Mouse (Mus musculus) forebrain, postnatal 0 days (tissue): Measurements from ENCODE around the gene Ccdc170. TPM values are rescaled to one million over a fixed set of nuclear protein-coding genes. Genes with fewer than 3 reads are reported as not detected.

ENCODE experiments used
- ATAC-seq: fragments of 200-750 bp; cut with Nextera tagmentation; 2 replicates; pipeline ENCODE4 v1.8.0; 2017; ENCODE audit warnings: mild to moderate bottlenecking, moderate library complexity
- DNase-seq: peaks from one replicate; pipeline ENCODE4 v3.0.0-alpha.2; 2015
- H3K27ac ChIP-seq: fragments of 300-500 bp; sonication (generic); 2 replicates; pipeline ENCODE4 v1.5.1; 2014; ENCODE audit warnings: low read depth, mild to moderate bottlenecking, antibody characterized with exemption, low read length, moderate library complexity, mixed read lengths
- H3K27me3 ChIP-seq: fragments of 300-500 bp; sonication (generic); 2 replicates; pipeline ENCODE4 v1.6.1; 2014; ENCODE audit warnings: mild to moderate bottlenecking, low read length, mixed read lengths; ENCODE audit not compliant: insufficient read depth
- H3K36me3 ChIP-seq: fragments of 300-500 bp; sonication (generic); 2 replicates; pipeline ENCODE4 v1.6.1; 2014; ENCODE audit warnings: mild to moderate bottlenecking, moderate library complexity; ENCODE audit not compliant: insufficient read depth
- H3K4me1 ChIP-seq: fragments of 300-500 bp; sonication (generic); 2 replicates; pipeline ENCODE4 v1.6.1; 2014; ENCODE audit warnings: antibody characterized with exemption; ENCODE audit not compliant: insufficient read depth
- H3K4me2 ChIP-seq: fragments of 300-500 bp; sonication (generic); 2 replicates; pipeline ENCODE4 v1.6.1; 2014; ENCODE audit warnings: low read depth, mild to moderate bottlenecking, moderate library complexity
- H3K4me3 ChIP-seq: fragments of 300-500 bp; sonication (generic); 2 replicates; pipeline ENCODE4 v1.5.1; 2014; ENCODE audit warnings: low read depth, low read length, mixed read lengths
- H3K9ac ChIP-seq: fragments of 300-500 bp; sonication (generic); 2 replicates; pipeline ENCODE4 v1.6.1; 2014; ENCODE audit warnings: mild to moderate bottlenecking
- H3K9me3 ChIP-seq: fragments of 300-500 bp; sonication (generic); 2 replicates; pipeline ENCODE4 v1.6.1; 2016; ENCODE audit warnings: low read length
- CTCF ChIP-seq: sonication (generic); IDR thresholded peaks from 2 replicates; pipeline ENCODE4 v1.5.1; 2016; ENCODE audit warnings: antibody characterized with exemption, control low read depth, low read depth
- WGBS: fragments of 180-500 bp; shearing (Covaris S2); extraction: QIAGEN DNeasy Blood & Tissue Kit; methylation state at CpG from one replicate; pipeline ENCODE4 v1.1.7; 2014; 5-methylcytosine and 5-hydroxymethylcytosine counted together
- polyA plus RNA-seq: library from polyadenylated mRNA; unstranded; fragments of >200 nt; fragmentation: Nextera tagmentation; extraction: Ambion mirVana; gene quantifications from 2 replicates; pipeline ENCODE4 v1.2.1, GENCODE M21; 2015
- total RNA-seq: library from RNA; depleted of rRNA; stranded (reverse); fragments of >200 nt; gene quantifications from 2 replicates; pipeline ENCODE4 v1.2.3, GENCODE M21; 2014

The Ccdc170 gene
- total and polyA plus RNA-seq, 2 experiments from 2014 or later, result 0.62 to 1.4 TPM

- no peak overlapping the region for H3K4me2 ChIP-seq
- H3K27ac ChIP-seq, result no peak overlapping the region
- no peak overlapping the region for H3K9ac ChIP-seq
- TF ChIP-seq CTCF, result no peak
- no peaks in the 10 kb centered on the region for H3K4me1 ChIP-seq
- H3K27me3 ChIP-seq, result no peaks in the 10 kb centered on the region
- no peak for DNase-seq
- H3K4me3 ChIP-seq, result no peak overlapping the region
- no peaks in the 10 kb centered on the region for H3K36me3 ChIP-seq
- 86% methylated on average over 11 of the region's 11 CpGs for WGBS
- ATAC-seq, result no peak
- no peaks in the 10 kb centered on the region for H3K9me3 ChIP-seq
Observed at GRCm38 (mm10) chr10:4533873-4534272, 51.6 kb downstream of the Ccdc170 start.

GRCm38 (mm10) chr10:4545550-4545949, 63.2 kb downstream of the Ccdc170 start:
- no peak overlapping the region for H3K4me3 ChIP-seq
- DNase-seq, result peak; percentile 12
- no peak overlapping the region for H3K9ac ChIP-seq
- no peaks in the 10 kb centered on the region for H3K4me1 ChIP-seq
- H3K27ac ChIP-seq, result no peak overlapping the region
- peak; percentile 58; the same call in 1 of the 2 replicates for ATAC-seq
- no peaks in the 10 kb centered on the region for H3K36me3 ChIP-seq
- no peak overlapping the region for H3K4me2 ChIP-seq
- WGBS, result 97% methylated on average over 2 of the region's 2 CpGs
- peak; percentile 45 for TF ChIP-seq CTCF
- H3K27me3 ChIP-seq, result no peaks in the 10 kb centered on the region
- H3K9me3 ChIP-seq, result no peaks in the 10 kb centered on the region

GRCm38 (mm10) chr10:4553442-4554119, 71.3 kb downstream of the Ccdc170 start:
- no peak for TF ChIP-seq CTCF
- Histone ChIP-seq H3K9ac (no peak overlapping the region), H3K36me3 (no peaks in the 10 kb centered on the region), H3K9me3 (no peaks in the 10 kb centered on the region), H3K27me3 (no peaks in the 10 kb centered on the region), H3K27ac (no peak overlapping the region), H3K4me3 (no peak overlapping the region), H3K4me2 (no peak overlapping the region), H3K4me1 (no peaks in the 10 kb centered on the region)
- ATAC-seq (no peak), DNase-seq (no peak)
- WGBS, result 79% methylated on average over 9 of the region's 9 CpGs

GRCm38 (mm10) chr10:4556842-4557377, 74.6 kb downstream of the Ccdc170 start:
- no peak overlapping the region for H3K4me2 ChIP-seq
- H3K9ac ChIP-seq, result no peak overlapping the region
- H3K4me3 ChIP-seq, result no peak overlapping the region
- ATAC-seq (no peak), DNase-seq (no peak)
- H3K4me1 ChIP-seq, result no peaks in the 10 kb centered on the region
- H3K9me3 ChIP-seq, result no peaks in the 10 kb centered on the region
- H3K36me3 ChIP-seq, result no peaks in the 10 kb centered on the region
- 92% methylated on average over 3 of the region's 3 CpGs for whole genome bisulfite sequencing
- H3K27ac ChIP-seq, result no peak overlapping the region
- TF ChIP-seq CTCF, result no peak
- no peaks in the 10 kb centered on the region for H3K27me3 ChIP-seq

GRCm38 (mm10) chr10:4559132-4559531, 76.8 kb downstream of the Ccdc170 start:
- Histone ChIP-seq H3K9ac (no peak overlapping the region), H3K27ac (no peak overlapping the region), H3K4me1 (no peaks in the 10 kb centered on the region), H3K9me3 (no peaks in the 10 kb centered on the region), H3K36me3 (no peaks in the 10 kb centered on the region), H3K4me3 (no peak overlapping the region), H3K4me2 (no peak overlapping the region), H3K27me3 (no peaks in the 10 kb centered on the region)
- 51% methylated on average over 4 of the region's 4 CpGs for WGBS
- DNase-seq, result no peak
- ATAC-seq, result no peak
- no peak for TF ChIP-seq CTCF

- H3K4me3 ChIP-seq, result no peak overlapping the region
- TF ChIP-seq CTCF, result no peak
- H3K36me3 ChIP-seq, result no peaks in the 10 kb centered on the region
- H3K4me2 ChIP-seq, result no peak overlapping the region
- 92% methylated on average over 1 of the region's 1 CpGs for WGBS
- no peak overlapping the region for H3K9ac ChIP-seq
- ATAC-seq (no peak), DNase-seq (no peak)
- H3K4me1 ChIP-seq, result no peaks in the 10 kb centered on the region
- H3K9me3 ChIP-seq, result no peaks in the 10 kb centered on the region
- H3K27me3 ChIP-seq, result no peaks in the 10 kb centered on the region
- H3K27ac ChIP-seq, result no peak overlapping the region
Observed at GRCm38 (mm10) chr10:4565148-4565547, 82.8 kb downstream of the Ccdc170 start.

GRCm38 (mm10) chr10:4570778-4571177, 88.5 kb downstream of the Ccdc170 start:
- no peak overlapping the region for H3K27ac ChIP-seq
- no peaks in the 10 kb centered on the region for H3K27me3 ChIP-seq
- H3K9ac ChIP-seq, result no peak overlapping the region
- H3K4me1 ChIP-seq, result no peaks in the 10 kb centered on the region
- H3K4me3 ChIP-seq, result no peak overlapping the region
- H3K36me3 ChIP-seq, result no peaks in the 10 kb centered on the region
- ATAC-seq (peak; percentile 76), DNase-seq (no peak)
- no peak for TF ChIP-seq CTCF
- H3K9me3 ChIP-seq, result no peaks in the 10 kb centered on the region
- WGBS, result 54% methylated on average over 4 of the region's 4 CpGs
- H3K4me2 ChIP-seq, result no peak overlapping the region
